Mouse (Mus musculus) small intestine, adult 2 months (tissue): ENCODE measurements around the gene D10Jhu81e. TPM values are rescaled to one million over a fixed set of nuclear protein-coding genes. Genes with fewer than 3 reads are reported as not detected.

Source experiments
- H3K27ac ChIP-seq: fragments of 200-500 bp; 2 replicates; pipeline ENCODE4 v1.5.1; 2012; ENCODE audit warnings: low read depth, low read length, control low read depth, inconsistent platforms; ENCODE audit not compliant: insufficient read depth
- H3K27me3 ChIP-seq: fragments of 200-500 bp; 2 replicates; pipeline ENCODE4 v1.6.1; 2012; ENCODE audit warnings: mild to moderate bottlenecking, moderate library complexity, low read length, inconsistent platforms; ENCODE audit not compliant: control insufficient read depth, insufficient read depth
- H3K36me3 ChIP-seq: fragments of 200-500 bp; 2 replicates; pipeline ENCODE4 v1.6.1; 2012; ENCODE audit warnings: mild to moderate bottlenecking, low read length, control low read depth, inconsistent platforms; ENCODE audit not compliant: control insufficient read depth, insufficient read depth
- H3K4me1 ChIP-seq: fragments of 200-500 bp; 2 replicates; pipeline ENCODE4 v1.6.1; 2012; ENCODE audit warnings: low read length, inconsistent platforms, mixed read lengths; ENCODE audit not compliant: control insufficient read depth, insufficient read depth, insufficient read length
- H3K4me3 ChIP-seq: fragments of 200-500 bp; 2 replicates; pipeline ENCODE4 v1.5.1; 2012; ENCODE audit warnings: low read depth, mild to moderate bottlenecking, control low read depth, inconsistent platforms, low read length, moderate library complexity
- CTCF ChIP-seq: fragments of 200-500 bp; IDR thresholded peaks from 2 replicates; pipeline ENCODE4 v1.5.1; 2012; ENCODE audit warnings: low read depth, mild to moderate bottlenecking, control low read depth, inconsistent platforms, low read length, moderate library complexity, mixed read lengths; ENCODE audit not compliant: insufficient replicate concordance, insufficient read length; ENCODE audit errors: extremely low read depth
- POLR2A ChIP-seq: fragments of 200-500 bp; IDR thresholded peaks from 2 replicates; pipeline ENCODE4 v1.6.1; 2012; ENCODE audit warnings: low read depth, mild to moderate bottlenecking, control low read depth, inconsistent platforms, low read length, moderate library complexity
- WGBS: fragments of 180-500 bp; shearing (Covaris S2); methylation state at CpG from one replicate; pipeline ENCODE4 v1.1.7; 2018; 5-methylcytosine and 5-hydroxymethylcytosine counted together
- polyA plus RNA-seq: library from polyadenylated mRNA; depleted of rRNA; stranded (reverse); fragments of >200 nt; gene quantifications from 2 replicates; pipeline ENCODE4 v1.2.3, GENCODE M21; 2012

Gene D10Jhu81e
- polyA plus RNA-seq, 1 experiment = 63.8 TPM

DNA sequence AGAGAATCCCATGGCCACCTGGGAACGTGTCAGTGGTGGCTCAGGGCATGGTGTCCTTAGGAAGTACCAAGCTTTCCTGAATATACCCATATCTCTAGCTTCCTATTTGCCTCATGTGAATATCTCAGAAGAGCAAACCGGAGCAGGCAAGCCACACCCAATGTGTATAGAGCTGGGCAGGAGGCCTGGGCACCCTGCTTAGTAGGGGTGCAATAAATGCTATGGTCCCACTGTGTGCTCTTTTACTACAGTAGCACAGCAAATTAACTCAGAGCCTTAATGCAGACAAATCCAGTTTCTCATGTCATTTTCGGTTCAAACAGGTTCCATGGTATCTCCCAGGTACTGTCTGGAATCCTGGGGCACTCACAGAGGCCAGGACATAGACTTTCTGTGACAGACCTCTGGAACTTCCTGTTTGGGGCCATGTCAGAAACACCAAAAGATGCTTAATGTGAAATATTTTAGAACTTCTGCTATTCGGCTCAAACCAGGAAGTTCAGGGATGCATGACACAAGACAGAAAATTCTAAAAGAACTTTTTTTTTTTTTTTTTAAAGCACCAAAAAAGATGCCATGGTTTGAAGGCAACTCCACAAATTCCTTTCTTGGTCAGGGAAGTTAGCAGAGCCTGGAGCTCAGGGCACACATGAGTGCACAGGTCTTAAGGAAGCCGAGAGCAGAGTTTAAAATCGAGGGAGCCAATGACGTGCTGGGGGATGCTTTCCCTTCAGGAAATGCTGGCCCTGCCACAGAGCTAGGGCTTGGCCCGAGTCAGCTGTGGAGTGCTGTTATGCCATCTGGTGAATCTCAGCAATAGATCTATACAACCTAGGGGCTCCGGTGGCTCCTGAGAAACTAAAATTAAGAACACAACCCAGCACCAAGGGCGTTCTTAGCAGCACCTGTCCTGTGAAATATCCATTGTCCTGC is 20.5 kb downstream of the D10Jhu81e start:
- Histone ChIP-seq H3K27me3 (no peaks in the 10 kb centered on the region), H3K27ac (peak overlapping the region; percentile 80), H3K36me3 (no peaks in the 10 kb centered on the region), H3K4me3 (no peak overlapping the region), H3K4me1 (peaks cover 24% of the 10 kb centered on the region)
- 70% methylated on average over 10 of the region's 10 CpGs for WGBS
- TF ChIP-seq POLR2A (no peak), CTCF (no peak)

DNA sequence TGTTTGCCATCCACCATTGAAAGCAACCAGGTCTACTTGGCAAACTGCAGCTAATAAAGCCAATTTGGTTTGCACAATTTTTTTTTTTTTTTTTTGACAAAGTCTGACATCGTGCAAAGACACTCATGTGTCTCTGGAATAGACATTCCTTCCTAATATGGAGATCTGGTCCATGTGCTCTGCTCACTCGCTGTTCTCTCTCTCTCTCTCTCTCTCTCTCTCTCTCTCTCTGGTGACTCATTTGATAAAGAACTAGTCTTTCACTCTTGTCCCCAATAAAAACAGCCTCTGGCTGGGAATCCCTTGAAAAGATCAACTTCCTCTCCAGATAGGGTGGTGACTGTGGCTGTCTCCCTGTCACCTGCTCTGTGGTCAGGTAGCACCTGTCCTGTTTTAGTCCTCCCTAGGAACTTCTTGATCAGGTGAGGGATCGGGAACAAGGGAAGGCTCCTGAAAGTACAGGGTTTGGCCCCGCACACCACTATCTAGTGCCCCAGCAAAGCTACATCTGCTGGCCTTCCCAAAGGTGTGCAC is 21.6 kb downstream of the D10Jhu81e start:
- peaks cover 30% of the 10 kb centered on the region for H3K4me1 ChIP-seq
- H3K27me3 ChIP-seq = no peaks in the 10 kb centered on the region
- TF ChIP-seq CTCF = no peak
- no peak for TF ChIP-seq POLR2A
- no peaks in the 10 kb centered on the region for H3K36me3 ChIP-seq
- peak overlapping the region; percentile 80 for H3K27ac ChIP-seq
- WGBS = 23% methylated on average over 4 of the region's 4 CpGs
- H3K4me3 ChIP-seq = no peak overlapping the region

DNA sequence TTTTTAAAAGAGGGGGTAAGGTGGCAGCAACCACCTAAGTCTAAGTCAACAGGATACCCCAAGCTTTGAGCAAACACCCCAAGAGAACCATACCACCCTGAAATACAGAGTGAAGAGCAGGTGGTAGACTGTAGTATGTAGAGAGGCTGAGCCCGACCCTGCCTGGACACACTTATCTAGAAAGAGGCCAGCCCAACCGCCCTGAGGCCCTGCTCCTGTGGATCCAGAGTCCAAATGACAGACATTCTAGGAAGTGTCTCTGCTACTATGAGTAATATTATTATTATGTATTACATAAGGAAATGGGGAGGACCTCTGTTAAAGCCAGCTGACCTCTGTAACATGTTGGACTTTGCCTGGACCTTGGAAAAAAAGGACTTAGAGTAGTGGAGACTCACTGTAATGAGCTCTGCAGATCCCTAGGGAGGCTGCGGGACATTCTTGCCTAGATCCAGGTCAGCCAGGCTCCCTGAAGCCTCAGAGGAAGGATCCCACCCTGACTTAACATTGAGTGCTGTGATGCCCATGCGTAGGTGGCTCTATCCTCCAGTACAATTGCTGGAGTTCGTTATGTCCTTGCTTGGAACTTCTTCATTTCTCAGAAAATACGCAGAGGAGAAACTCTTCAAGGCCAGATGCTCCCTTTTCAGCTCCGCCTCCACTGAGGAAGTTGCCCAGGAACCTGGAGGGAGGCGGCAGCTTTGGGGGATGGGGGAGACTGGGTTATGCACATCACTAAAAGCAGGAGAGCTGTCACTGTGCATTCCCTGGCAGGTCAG is 25.7 kb downstream of the D10Jhu81e start:
- Histone ChIP-seq H3K27me3 (no peaks in the 10 kb centered on the region), H3K36me3 (no peaks in the 10 kb centered on the region), H3K27ac (peak overlapping the region; percentile 93), H3K4me3 (no peak overlapping the region), H3K4me1 (peaks cover 37% of the 10 kb centered on the region)
- TF ChIP-seq POLR2A (peak; percentile 3; the same call in 1 of the 2 replicates), CTCF (no peak)
- 19% methylated on average over 8 of the region's 8 CpGs for WGBS

DNA sequence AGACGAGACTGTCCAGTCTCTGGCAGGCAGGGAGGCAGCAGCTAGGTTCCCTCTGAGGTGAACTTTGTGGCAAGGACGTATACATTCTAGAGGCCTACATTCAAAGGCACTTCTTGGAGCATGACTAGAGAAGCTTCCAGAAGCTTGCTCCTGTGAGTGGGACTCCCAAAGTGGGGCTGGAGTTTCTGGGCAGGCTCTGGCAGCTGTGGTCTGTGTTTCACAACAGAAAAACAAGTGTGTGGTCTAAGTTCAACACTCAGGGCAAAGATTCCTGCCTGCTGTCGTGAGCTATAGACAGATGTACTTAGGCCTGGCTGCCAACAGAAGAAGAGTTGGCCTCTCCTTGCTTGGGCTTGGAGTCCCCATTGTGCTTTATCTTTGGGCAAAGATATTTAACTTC is 28.7 kb downstream of the D10Jhu81e start:
- Histone ChIP-seq H3K4me1 (peaks cover 40% of the 10 kb centered on the region), H3K27ac (no peak overlapping the region), H3K27me3 (no peaks in the 10 kb centered on the region), H3K36me3 (no peaks in the 10 kb centered on the region), H3K4me3 (no peak overlapping the region)
- WGBS = 74% methylated on average over 3 of the region's 3 CpGs
- TF ChIP-seq POLR2A (no peak), CTCF (no peak)

DNA sequence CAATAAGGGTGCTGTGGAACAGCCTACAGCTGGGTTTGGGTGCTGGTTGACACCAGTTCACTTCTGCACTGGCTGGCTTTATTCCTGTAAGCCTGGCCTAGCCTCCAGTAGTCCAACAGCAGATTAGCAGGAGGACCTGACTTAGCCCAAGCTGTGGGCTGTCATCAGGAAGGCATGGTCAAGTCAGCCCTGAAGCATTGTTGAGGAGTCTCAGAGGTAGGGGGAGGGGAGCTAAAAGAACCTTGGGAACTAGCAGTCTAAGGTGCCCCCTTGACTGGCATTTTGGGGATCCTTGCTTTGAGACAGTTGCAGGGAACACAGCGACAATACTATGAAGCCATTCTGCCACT is 29.4 kb downstream of the D10Jhu81e start:
- WGBS = 100% methylated on average over 1 of the region's 1 CpGs
- Histone ChIP-seq H3K27ac (no peak overlapping the region), H3K4me1 (peaks cover 40% of the 10 kb centered on the region), H3K36me3 (no peaks in the 10 kb centered on the region), H3K27me3 (no peaks in the 10 kb centered on the region), H3K4me3 (no peak overlapping the region)
- no peak for TF ChIP-seq CTCF
- TF ChIP-seq POLR2A = no peak

DNA sequence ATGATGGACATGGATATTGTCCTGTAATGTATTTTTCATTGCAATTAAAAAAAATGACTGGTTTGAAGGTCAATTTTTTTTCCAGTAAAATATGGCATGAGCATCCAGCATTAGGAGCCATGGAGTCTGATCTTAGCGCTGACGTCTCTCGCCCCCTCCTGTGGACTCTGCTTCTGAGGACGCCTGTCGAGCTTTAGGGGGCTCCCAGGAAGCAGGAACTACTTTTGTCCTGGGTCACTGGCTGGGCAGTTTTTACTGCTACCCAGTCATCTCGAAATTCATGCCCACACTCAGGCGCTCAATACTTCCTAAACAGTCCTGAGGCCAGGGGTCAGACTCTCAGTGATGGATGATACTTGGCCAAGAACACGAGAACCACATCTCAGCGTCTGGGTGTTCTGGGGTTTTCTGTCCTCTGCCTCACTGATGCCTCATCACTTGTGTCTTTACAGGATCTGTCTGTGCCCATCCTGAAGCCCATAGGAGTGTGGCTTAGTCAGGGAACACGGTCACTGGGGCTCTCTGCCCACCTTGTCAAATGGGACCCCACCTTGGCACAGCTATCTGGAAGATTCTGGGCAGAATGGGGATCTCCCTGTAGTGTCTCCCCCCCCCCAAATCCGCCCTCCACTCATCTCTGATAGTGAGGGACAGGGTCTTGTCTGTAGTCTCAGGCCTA is 29.9 kb downstream of the D10Jhu81e start:
- TF ChIP-seq CTCF (no peak), POLR2A (no peak)
- 81% methylated on average over 11 of the region's 11 CpGs for WGBS
- Histone ChIP-seq H3K4me1 (peaks cover 44% of the 10 kb centered on the region), H3K36me3 (no peaks in the 10 kb centered on the region), H3K27ac (no peak overlapping the region), H3K4me3 (no peak overlapping the region), H3K27me3 (no peaks in the 10 kb centered on the region)
